Mouse (Mus musculus): ENCODE measurements around the gene Cdc14b.

- TF ChIP-seq POLR2A (IDR thresholded peaks at IDR 0.05; ENCODE audit: low read depth, low read length) (peak; percentile 93), CTCF (IDR thresholded peaks at IDR 0.05; ENCODE audit: extremely low read depth, insufficient read length, insufficient replicate concordance, low read depth, low read length) (peak; percentile 32; the same call in 1 of the 2 replicates)
Observed at GRCm38 (mm10) chr13:64312024-64312915, 37.2 kb upstream of the Cdc14b start, which contains the start of gene Aaed1.
